Mouse (Mus musculus) heart, embryonic 14.5 days (tissue): ENCODE data around the gene F11. TPM values are rescaled to one million over a fixed set of nuclear protein-coding genes. Genes with fewer than 3 reads are reported as not detected.

ENCODE experiments used
- ATAC-seq: fragments of 200-750 bp; cut with Nextera tagmentation; 2 replicates; pipeline ENCODE4 v1.8.0; 2017; ENCODE audit warnings: low read depth, moderate TSS enrichment; ENCODE audit not compliant: insufficient number of reproducible peaks, insufficient read depth, low FRiP score
- H3K27ac ChIP-seq, 2 experiments: fragments of 200-500 bp in 1 of 2; fragments of 300-500 bp in 1 of 2; sonication (generic) in 1 of 2; replicated peaks in 1 of 2; 2 replicates each; pipeline ENCODE4 v1.5.1; 2012 to 2014; ENCODE audit warnings: low read depth in 2 of 2, low read length in 2 of 2, control low read depth in 1 of 2, mild to moderate bottlenecking in 1 of 2, mixed read lengths in 1 of 2; ENCODE audit not compliant: control insufficient read depth in 1 of 2, insufficient read depth in 1 of 2
- H3K27me3 ChIP-seq: fragments of 300-500 bp; sonication (generic); 2 replicates; pipeline ENCODE4 v1.6.1; 2014; ENCODE audit warnings: mild to moderate bottlenecking, low read length, control low read depth; ENCODE audit not compliant: control insufficient read depth, insufficient read depth
- H3K36me3 ChIP-seq: fragments of 300-500 bp; sonication (generic); 2 replicates; pipeline ENCODE4 v1.6.1; 2014; ENCODE audit warnings: mild to moderate bottlenecking, control low read depth, low read length, mixed read lengths; ENCODE audit not compliant: control insufficient read depth, insufficient read depth
- H3K4me1 ChIP-seq, 2 experiments: fragments of 200-500 bp in 1 of 2; fragments of 300-500 bp in 1 of 2; sonication (generic) in 1 of 2; 2 replicates each; pipeline ENCODE4 v1.6.1; 2012 to 2014; ENCODE audit warnings: low read length in 2 of 2, control low read depth in 1 of 2, mixed read lengths in 1 of 2; ENCODE audit not compliant: control insufficient read depth in 2 of 2, insufficient read depth in 2 of 2
- H3K4me2 ChIP-seq: fragments of 300-500 bp; sonication (generic); 2 replicates; pipeline ENCODE4 v1.6.1; 2014; ENCODE audit warnings: mild to moderate bottlenecking, low read length
- H3K4me3 ChIP-seq, 2 experiments: fragments of 200-500 bp in 1 of 2; fragments of 300-500 bp in 1 of 2; sonication (generic) in 1 of 2; 2 replicates each; pipeline ENCODE4 v1.5.1; 2012 to 2014; ENCODE audit warnings: low read length in 2 of 2, mild to moderate bottlenecking in 2 of 2, control low read depth in 1 of 2, low read depth in 1 of 2, moderate library complexity in 1 of 2; ENCODE audit not compliant: control insufficient read depth in 1 of 2, insufficient read depth in 1 of 2
- H3K9ac ChIP-seq: fragments of 300-500 bp; sonication (generic); 2 replicates; pipeline ENCODE4 v1.6.1; 2014; ENCODE audit warnings: mild to moderate bottlenecking, low read length
- H3K9me3 ChIP-seq: fragments of 300-500 bp; sonication (generic); 2 replicates; pipeline ENCODE4 v1.6.1; 2016; ENCODE audit warnings: low read length, control low read depth; ENCODE audit not compliant: control insufficient read depth
- WGBS: fragments of 180-500 bp; shearing (Covaris S2); extraction: QIAGEN DNeasy Blood & Tissue Kit; methylation state at CpG from one replicate; pipeline ENCODE4 v1.1.7; 2014; 5-methylcytosine and 5-hydroxymethylcytosine counted together
- polyA plus RNA-seq: library from polyadenylated mRNA; unstranded; fragments of >200 nt; fragmentation: Nextera tagmentation; extraction: Ambion mirVana; gene quantifications from 2 replicates; pipeline ENCODE4 v1.2.1, GENCODE M21; 2014

The F11 gene
- polyA plus RNA-seq, 1 experiment from 2014 or later: not detected

DNA sequence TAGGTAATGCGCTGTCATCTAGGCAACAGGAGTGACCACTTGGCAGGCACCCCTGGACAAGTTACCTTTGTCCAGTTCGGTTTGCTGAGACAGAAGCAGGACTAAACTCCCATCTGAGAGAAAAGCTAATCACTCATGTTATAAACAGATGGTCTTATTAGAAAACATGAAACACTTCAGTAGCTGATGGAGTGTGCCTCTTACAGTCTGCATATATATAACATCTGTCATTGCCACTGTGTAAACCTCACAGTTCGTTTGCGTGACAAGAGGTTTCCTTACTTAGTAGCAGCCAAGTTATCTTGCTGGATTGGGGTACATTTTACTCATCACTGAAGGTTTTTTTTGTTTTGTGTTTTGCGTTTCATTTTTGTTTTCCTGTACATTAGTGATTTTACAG lies 64.5 kb downstream of the F11 start:
- Histone ChIP-seq H3K27me3 (no peaks in the 10 kb centered on the region), H3K4me1 (0 out of 4 replicates have a peak, but pooled peaks cover 0 to 3% of the 10 kb centered on the region in 2 experiments), H3K4me3 (no peak overlapping the region), H3K4me2 (no peak overlapping the region), H3K27ac (no peak overlapping the region), H3K36me3 (no peaks in the 10 kb centered on the region), H3K9ac (no peak overlapping the region), H3K9me3 (no peaks in the 10 kb centered on the region)
- WGBS: 83% methylated on average over 5 of the region's 5 CpGs
- ATAC-seq: no peak

DNA sequence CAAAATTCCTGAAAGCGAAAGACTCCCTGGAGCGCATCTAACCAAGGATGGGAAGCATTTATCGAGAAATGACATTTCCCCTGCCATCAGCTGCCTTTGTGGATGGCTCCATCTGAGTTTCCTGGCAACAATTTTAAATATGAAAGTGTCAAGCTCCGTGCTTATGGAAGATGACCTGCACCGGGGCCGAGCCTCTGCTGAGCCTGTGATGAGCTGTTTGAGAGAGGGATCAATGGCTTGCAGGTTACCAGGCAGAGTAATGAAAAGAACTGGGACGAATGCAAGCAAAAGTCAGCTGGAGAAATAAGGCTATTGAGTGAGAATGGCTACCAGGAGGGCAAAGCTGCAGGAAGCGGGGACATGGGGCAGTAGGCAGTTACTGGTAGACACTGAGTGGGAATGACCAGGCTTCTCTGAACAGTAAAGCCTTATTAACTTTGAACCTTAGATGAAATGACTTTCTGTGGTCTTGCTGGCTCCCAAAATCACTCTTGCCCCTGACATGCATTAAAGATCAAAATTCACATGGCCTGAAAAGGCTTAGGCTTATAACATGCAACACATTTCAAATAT lies 65.8 kb downstream of the F11 start:
- Histone ChIP-seq H3K9ac (no peak overlapping the region), H3K4me1 (no peaks in the 10 kb centered on the region), H3K9me3 (no peaks in the 10 kb centered on the region), H3K4me2 (no peak overlapping the region), H3K27ac (no peak overlapping the region), H3K36me3 (no peaks in the 10 kb centered on the region), H3K4me3 (no peak overlapping the region), H3K27me3 (no peaks in the 10 kb centered on the region)
- ATAC-seq: no peak
- WGBS: 76% methylated on average over 8 of the region's 8 CpGs

Other genes with a start within 250 kb of the F11 start
- not detected in 2 replicates for gene Mtnr1a, start 192.9 kb downstream of the F11 start, polyA plus RNA-seq
- not detected in 2 replicates for gene Klkb1, start 32.8 kb upstream of the F11 start, polyA plus RNA-seq
- gene Gm45753, start 46.4 kb upstream of the F11 start, polyA plus RNA-seq: not detected in 2 replicates
- 0.76 and 1.1 TPM in 2 replicates for gene Cyp4v3, start 71.2 kb upstream of the F11 start, polyA plus RNA-seq
- gene Fam149a, start 120.3 kb upstream of the F11 start, polyA plus RNA-seq: 3.6 and 4.2 TPM in 2 replicates
- gene Tlr3, start 149.0 kb upstream of the F11 start, polyA plus RNA-seq: 3.0 and 3.3 TPM in 2 replicates
- gene Sorbs2, start 245.8 kb upstream of the F11 start, polyA plus RNA-seq: 476 and 526 TPM in 2 replicates